Mouse (Mus musculus): Measurements from ENCODE around the gene Samhd1. TPM values are rescaled to one million over a fixed set of nuclear protein-coding genes. Genes with fewer than 3 reads are reported as not detected.
A peak's percentile ranks its signal among the peaks of the same experiment; 100 is the strongest.

Gene Samhd1
- total RNA-seq (2012; rRNA removed) (32.8 and 33.2 TPM in 2 replicates), total RNA-seq (2014; rRNA removed) (67.9 and 79.7 TPM in 2 replicates), polyA plus RNA-seq (2012; ENCODE audit: insufficient read length, low read depth) (79.5 and 81.1 TPM in 2 replicates)

DNA sequence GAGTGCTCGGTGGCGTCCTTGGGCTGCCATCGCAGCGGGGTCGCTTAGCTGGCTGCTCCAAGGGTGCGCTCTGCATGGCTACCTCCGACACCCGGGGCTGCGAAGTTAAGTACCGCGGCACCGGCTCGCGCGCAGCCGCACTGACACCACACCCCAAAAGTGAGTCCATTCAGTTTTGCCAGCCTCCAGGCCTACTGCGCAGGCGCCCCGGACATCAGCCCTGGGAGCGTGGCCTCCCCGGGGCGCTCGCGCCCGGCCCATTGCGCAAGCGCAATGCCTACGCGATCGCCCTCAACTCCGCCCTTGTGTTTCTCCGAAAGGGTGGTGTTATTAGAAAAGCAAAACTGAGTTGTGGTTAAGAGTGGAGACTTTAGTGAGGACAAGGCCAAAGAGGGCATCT, at the start of gene Samhd1:
Gene Samhd1 (minus strand): TSS at position 252 of the 400 bp plus-strand sequence.
- DNase-seq (ENCODE audit: extremely low read depth) = peak; percentile 95
- Histone ChIP-seq H3K79me2 (replicated peaks; ENCODE audit: control insufficient read depth, extremely low read depth, insufficient read depth, poor library complexity, severe bottlenecking) (peaks cover 29% of the 10 kb centered on the region), H3K27ac (ENCODE audit: insufficient read depth, low read depth) (peak within 1 kb of the TSS; percentile 64), H3K9me3 (replicated peaks; ENCODE audit: low read length) (peaks cover 8% of the 10 kb centered on the region), H3K4me2 (ENCODE audit: insufficient read depth, low read depth, poor library complexity, severe bottlenecking) (peak within 1 kb of the TSS; percentile 79), H3K27me3 (replicated peaks) (no peaks in the 10 kb centered on the region), H3K9ac (ENCODE audit: insufficient read depth, low read depth) (peak within 1 kb of the TSS; percentile 71), H3K36me3 (replicated peaks in 1 of 2; ENCODE audit: control insufficient read depth in 1 of 2, insufficient read depth in 1 of 2, low read length in 1 of 2) (no peaks in the 10 kb centered on the region), H3K4me1 (ENCODE audit: control insufficient read depth in 1 of 2, insufficient read depth in 2 of 2) (peaks cover 10 to 47% of the 10 kb centered on the region in 2 experiments; a peak in 3 of 4 replicates), H3K4me3 (replicated peaks in 1 of 3; ENCODE audit: low read depth in 2 of 3, low read length in 2 of 3, poor library complexity in 1 of 3) (peak within 1 kb of the TSS; percentile 70 to 90 (median 74))
- dilution Hi-C loops (cut with MboI; ENCODE audit: extremely low pct_ligation_motif_present, extremely low pct_unique_long_range_greater_than_20kb, low sequenced_read_pairs) = no loop called here
- in situ Hi-C loops (cut with MboI; ENCODE audit: low pct_ligation_motif_present, low pct_unique_long_range_greater_than_20kb, low sequenced_read_pairs) = loop anchor here (10.0 to 25.0 kb wide), 2 partner anchors 50 to 427 kb away; partner anchors contain the start of genes Blcap and Nnat
- no peak for TF ChIP-seq ZC3H11A (IDR thresholded peaks at IDR 0.05; ENCODE audit: low read depth, low read length)
- TF ChIP-seq CTCF (conservative IDR thresholded peaks at IDR 0.05 in 1 of 2, IDR thresholded peaks at IDR 0.05 in 1 of 2; ENCODE audit: low read depth in 2 of 2, low read length in 2 of 2) = no peak; a peak in 1 of 4 replicates
- no peak; the same call in 1 of the 2 replicates for TF ChIP-seq MYC (IDR thresholded peaks at IDR 0.05; ENCODE audit: low read depth, low read length)
- TF ChIP-seq KAT2A (IDR thresholded peaks at IDR 0.05; ENCODE audit: insufficient replicate concordance, low read length) = no peak
- TF ChIP-seq POLR2A (IDR thresholded peaks at IDR 0.05; ENCODE audit: low read depth, low read length) = peak; percentile 91
- TF ChIP-seq CHD2 (IDR thresholded peaks at IDR 0.05; ENCODE audit: low read length) = no peak
- peak; percentile 53 for TF ChIP-seq HCFC1 (IDR thresholded peaks at IDR 0.05; ENCODE audit: low read depth, low read length)
- TF ChIP-seq NRF1 (IDR thresholded peaks at IDR 0.05; ENCODE audit: low read depth, low read length) = peak; percentile 98
- TF ChIP-seq MEF2A (IDR thresholded peaks at IDR 0.05; ENCODE audit: borderline replicate concordance, low read depth, low read length) = peak; percentile 33; the same call in 1 of the 2 replicates
- no peak for TF ChIP-seq IRF4 (IDR thresholded peaks at IDR 0.05; ENCODE audit: low read depth, low read length)
- TF ChIP-seq NELFE (IDR thresholded peaks at IDR 0.05; ENCODE audit: low read depth, low read length) = peak; percentile 73
- peak; percentile 43; the same call in 1 of the 2 replicates for TF ChIP-seq TCF12 (IDR thresholded peaks at IDR 0.05; ENCODE audit: low read depth, low read length)
- TF ChIP-seq ELF1 (IDR thresholded peaks at IDR 0.05; ENCODE audit: low read depth, low read length) = 0 out of 2 replicates have a peak, but pooled peaks have one; percentile 12
- TF ChIP-seq TBP (conservative IDR thresholded peaks at IDR 0.05; ENCODE audit: low read depth, low read length) = 0 out of 2 replicates have a peak, but pooled peaks have one; percentile 39
- TF ChIP-seq MXI1 (IDR thresholded peaks at IDR 0.05; ENCODE audit: low read depth, low read length) = no peak
- TF ChIP-seq GABPA (IDR thresholded peaks at IDR 0.05; ENCODE audit: insufficient replicate concordance, low read depth, low read length) = no peak
- no peak for TF ChIP-seq MAZ (IDR thresholded peaks at IDR 0.05; ENCODE audit: low read depth, low read length)

DNA sequence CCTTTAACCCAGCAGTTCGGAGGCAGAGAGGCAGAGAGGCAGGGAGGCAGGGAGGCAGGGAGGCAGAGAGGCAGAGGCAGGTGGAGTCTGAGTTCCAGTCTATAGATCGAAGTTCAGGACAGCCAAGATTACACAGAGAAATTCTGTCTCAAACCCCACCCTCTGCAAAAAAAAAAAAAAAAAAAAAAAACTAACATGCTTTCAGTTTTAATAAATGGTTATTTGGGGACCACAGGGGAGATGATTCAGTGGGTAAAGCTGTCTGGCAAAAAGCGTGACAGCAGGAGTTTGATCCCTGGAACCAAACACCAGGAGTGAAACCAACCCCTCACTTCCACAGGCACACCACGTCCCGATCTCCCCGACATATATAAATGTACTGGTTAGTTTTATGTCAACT, 43.1 kb upstream of the Samhd1 start:
- Histone ChIP-seq H3K9ac (ENCODE audit: insufficient read depth, low read depth) (no peak overlapping the region), H3K27me3 (replicated peaks) (no peaks in the 10 kb centered on the region), H3K4me2 (ENCODE audit: insufficient read depth, low read depth, poor library complexity, severe bottlenecking) (no peak overlapping the region), H3K9me3 (replicated peaks; ENCODE audit: low read length) (no peaks in the 10 kb centered on the region), H3K4me3 (replicated peaks in 1 of 3; ENCODE audit: low read depth in 2 of 3, low read length in 2 of 3, poor library complexity in 1 of 3) (no peak overlapping the region), H3K4me1 (ENCODE audit: control insufficient read depth in 1 of 2, insufficient read depth in 2 of 2) (no peaks in the 10 kb centered on the region), H3K79me2 (replicated peaks; ENCODE audit: control insufficient read depth, extremely low read depth, insufficient read depth, poor library complexity, severe bottlenecking) (no peaks in the 10 kb centered on the region), H3K36me3 (replicated peaks in 1 of 2; ENCODE audit: control insufficient read depth in 1 of 2, insufficient read depth in 1 of 2, low read length in 1 of 2) (peaks cover 36 to 62% of the 10 kb centered on the region in 2 experiments), H3K27ac (ENCODE audit: insufficient read depth, low read depth) (no peak overlapping the region)
- TF ChIP-seq TCF12 (IDR thresholded peaks at IDR 0.05; ENCODE audit: low read depth, low read length) (no peak), ZNF384 (IDR thresholded peaks at IDR 0.05; ENCODE audit: low read depth, low read length) (peak; percentile 61)
- in situ Hi-C loops (cut with MboI; ENCODE audit: low pct_ligation_motif_present, low pct_unique_long_range_greater_than_20kb, low sequenced_read_pairs) (no loop called here), dilution Hi-C loops (cut with MboI; ENCODE audit: extremely low pct_ligation_motif_present, extremely low pct_unique_long_range_greater_than_20kb, low sequenced_read_pairs) (no loop called here)
- no peak for DNase-seq (ENCODE audit: extremely low read depth)

All from CH12.LX (cell line).